Mouse (Mus musculus): ENCODE data around the gene Ankrd26.
A peak's percentile ranks its signal among the peaks of the same experiment; 100 is the strongest.

Gene Ankrd26

GRCm38 (mm10) chr6:118478957-118479708, 82.9 kb downstream of the Ankrd26 start, which contains the start of gene Zfp9:
Zfp9 (minus strand) TSS chr6:118479320.
- peak; percentile 82 for DNase-seq

- no peak for DNase-seq
Observed at GRCm38 (mm10) chr6:118477875-118478785, 83.9 kb downstream of the Ankrd26 start.

GRCm38 (mm10) chr6:118462069-118462705, 99.8 kb downstream of the Ankrd26 start:
- DNase-seq, result no peak

- no peak for DNase-seq
Observed at GRCm38 (mm10) chr6:118457726-118458125, 104.3 kb downstream of the Ankrd26 start.

- peak; percentile 87 for DNase-seq
Observed at GRCm38 (mm10) chr6:118455042-118455631, 106.9 kb downstream of the Ankrd26 start, which contains the start of gene Zfp248. Zfp248 (minus strand) TSS chr6:118455528.

GRCm38 (mm10) chr6:118454452-118454851, 107.6 kb downstream of the Ankrd26 start:
- no peak for DNase-seq

Data from lung, postnatal 14 days (tissue).